Mouse (Mus musculus): ENCODE data around the gene Gpc1.

DNA sequence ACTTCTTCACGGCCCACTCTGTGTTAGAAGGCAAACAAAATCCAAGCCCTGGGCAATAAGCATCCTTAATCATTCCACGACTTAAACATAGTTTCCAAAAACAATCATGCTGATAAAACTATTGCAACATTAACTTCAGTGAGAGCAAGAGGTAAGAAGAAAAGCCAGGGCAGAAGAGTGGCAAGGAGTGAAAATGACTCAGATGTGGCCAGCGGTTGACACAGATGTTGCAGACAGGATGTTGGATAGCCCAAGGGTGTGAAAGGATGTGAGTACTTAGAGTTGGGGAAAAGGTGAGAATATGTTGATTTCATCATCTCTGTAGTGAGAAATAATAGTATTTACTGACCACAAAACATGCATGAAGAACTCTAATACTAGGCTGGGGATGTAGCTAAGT, 24.7 kb upstream of the Gpc1 start:
- TF ChIP-seq CTCF (IDR thresholded peaks at IDR 0.05; ENCODE audit: low read depth, low read length), result no peak
- no peak for TF ChIP-seq POLR2A (IDR thresholded peaks at IDR 0.05; ENCODE audit: borderline replicate concordance, low read depth, low read length)

All from bone marrow macrophage, adult 2 months (primary cell).